Mouse (Mus musculus) small intestine, adult 2 months (tissue): ENCODE measurements around the gene Apaf1.

Source experiments
- CTCF ChIP-seq: fragments of 200-500 bp; IDR thresholded peaks from 2 replicates; pipeline ENCODE4 v1.5.1; 2012; ENCODE audit warnings: low read depth, mild to moderate bottlenecking, control low read depth, inconsistent platforms, low read length, moderate library complexity, mixed read lengths; ENCODE audit not compliant: insufficient replicate concordance, insufficient read length; ENCODE audit errors: extremely low read depth
- POLR2A ChIP-seq: fragments of 200-500 bp; IDR thresholded peaks from 2 replicates; pipeline ENCODE4 v1.6.1; 2012; ENCODE audit warnings: low read depth, mild to moderate bottlenecking, control low read depth, inconsistent platforms, low read length, moderate library complexity

GRCm38 (mm10) chr10:91029002-91029539 lies 53.5 kb downstream of the Apaf1 start:
- TF ChIP-seq POLR2A (no peak), CTCF (no peak)
